Mouse (Mus musculus): ENCODE results near the gene Ccdc63. TPM values are rescaled to one million over a fixed set of nuclear protein-coding genes. Genes with fewer than 3 reads are reported as not detected.

The Ccdc63 gene
- total RNA-seq, 1 experiment, result 2.2 TPM

DNA sequence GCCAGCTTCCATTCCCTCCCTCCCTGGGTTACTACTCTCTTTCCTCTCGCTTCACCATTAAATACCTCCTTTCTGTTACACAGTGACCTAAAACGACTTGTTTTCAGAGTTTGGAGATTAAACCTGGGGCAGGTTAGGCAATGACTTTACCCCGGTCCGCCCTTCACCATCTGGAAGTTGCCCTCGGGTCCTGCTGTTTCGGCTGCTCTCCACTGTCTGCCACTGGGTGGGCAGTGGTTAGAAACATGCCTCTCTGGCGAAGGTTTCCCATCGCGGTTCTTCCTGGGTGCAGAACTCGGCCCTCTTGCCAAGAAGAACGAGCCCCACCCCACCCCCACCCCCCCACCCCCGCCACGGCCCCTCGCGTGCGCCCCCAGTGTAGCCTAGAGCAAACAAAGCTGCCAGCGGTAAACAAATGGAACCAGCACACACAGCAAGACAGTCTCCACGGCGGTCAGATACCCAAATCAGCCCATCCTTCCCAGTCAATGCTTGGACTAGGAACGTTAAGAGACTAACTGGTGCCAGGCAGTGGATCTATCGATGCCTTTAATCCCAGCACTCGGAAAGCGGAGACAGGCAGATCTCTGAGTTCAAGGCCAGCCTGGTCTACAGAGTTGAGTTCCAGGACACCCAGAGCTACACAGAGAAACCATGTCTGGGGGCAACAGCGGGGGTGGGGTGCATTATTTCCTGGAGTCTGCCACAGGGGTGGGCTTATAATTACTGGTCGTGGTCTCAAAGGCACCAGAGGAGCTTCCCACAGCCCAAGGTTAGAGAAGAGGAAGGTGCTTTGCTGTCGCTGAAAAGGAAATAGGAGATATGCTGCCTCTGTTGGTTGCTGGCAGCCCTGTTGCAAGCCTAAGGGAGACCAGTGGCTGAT lies 8.2 kb downstream of the Ccdc63 start:
- DNase-seq (ENCODE audit: low read depth, low spot score), result no peak
- TF ChIP-seq HCFC1 (IDR thresholded peaks at IDR 0.05; ENCODE audit: borderline replicate concordance, insufficient read depth, low read length), result no peak
- H3K27ac ChIP-seq (ENCODE audit: insufficient read depth, low read depth, low read length, poor library complexity, severe bottlenecking), result no peak overlapping the region
- H3K9me3 ChIP-seq (ENCODE audit: control insufficient read depth, insufficient read depth, low read depth, low read length), result no peaks in the 10 kb centered on the region
- H3K9ac ChIP-seq (ENCODE audit: insufficient read depth, low read depth, low read length, poor library complexity, severe bottlenecking), result peak overlapping the region; percentile 35; the same call in 1 of the 2 replicates
- H3K36me3 ChIP-seq (ENCODE audit: control insufficient read depth, insufficient read depth, low read length, poor library complexity, severe bottlenecking), result no peaks in the 10 kb centered on the region
- in situ Hi-C loops (cut with MboI; ENCODE audit: low sequenced_read_pairs in 2 of 2, unreplicated experiment in 2 of 2), result no loop called here
- H3K4me3 ChIP-seq (ENCODE audit: insufficient read depth in 1 of 2, low read depth in 1 of 2, low read length in 2 of 2, poor library complexity in 1 of 2, severe bottlenecking in 1 of 2), result peak overlapping the region; percentile 51 to 65
- H3K4me1 ChIP-seq (ENCODE audit: control insufficient read depth in 2 of 2, insufficient read depth in 2 of 2, low read length in 2 of 2, poor library complexity in 1 of 2), result peaks cover 8 to 29% of the 10 kb centered on the region in 2 experiments

DNA sequence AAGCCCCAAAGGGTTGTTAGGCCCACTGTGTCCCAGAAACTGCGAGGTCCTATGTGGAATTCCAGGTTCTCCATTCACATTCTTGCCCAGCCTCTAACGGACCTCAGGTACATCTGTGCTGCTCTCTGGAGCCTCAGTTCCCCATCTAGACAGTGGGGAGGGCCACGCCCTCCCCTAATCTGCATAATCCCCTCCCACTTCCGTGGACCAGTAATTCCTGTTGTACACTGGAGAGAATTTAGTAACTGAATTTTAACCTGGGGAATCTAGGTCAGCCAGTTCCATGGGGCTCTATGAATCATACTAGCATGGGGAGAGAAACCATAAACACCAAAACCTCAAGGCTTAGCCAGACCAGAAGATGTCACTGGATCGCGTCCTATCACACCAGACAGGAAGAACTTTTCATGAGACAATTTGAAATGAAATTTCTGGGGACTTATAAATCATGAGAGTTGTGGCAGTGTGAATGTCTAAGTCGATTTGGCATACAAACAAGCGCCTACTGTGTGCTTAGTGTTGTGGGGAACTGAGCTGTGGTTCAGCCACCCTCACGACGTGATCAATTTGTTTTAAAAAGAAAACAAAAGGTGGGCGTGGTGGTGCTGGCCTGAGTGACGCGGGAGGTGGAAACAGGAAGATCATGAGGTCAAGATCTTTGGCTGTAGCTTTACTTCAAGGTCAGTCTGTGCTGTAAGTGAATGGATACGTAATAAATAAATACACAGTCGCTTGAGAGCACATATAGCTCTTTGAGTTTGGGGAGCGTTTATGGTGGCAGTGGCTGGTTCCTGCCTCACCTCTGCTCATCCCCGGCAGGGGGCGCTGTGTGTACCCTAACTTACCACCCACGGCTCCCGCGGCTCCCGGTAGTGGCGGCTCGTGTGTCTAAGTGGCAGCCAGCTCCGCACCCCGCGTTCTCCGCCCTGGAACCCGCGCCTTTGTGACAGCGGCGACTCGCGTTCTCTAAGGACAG lies 9.3 kb downstream of the Ccdc63 start:
- H3K9me3 ChIP-seq (ENCODE audit: control insufficient read depth, insufficient read depth, low read depth, low read length), result no peaks in the 10 kb centered on the region
- peak overlapping the region; percentile 35 for H3K9ac ChIP-seq (ENCODE audit: insufficient read depth, low read depth, low read length, poor library complexity, severe bottlenecking)
- no peaks in the 10 kb centered on the region for H3K36me3 ChIP-seq (ENCODE audit: control insufficient read depth, insufficient read depth, low read length, poor library complexity, severe bottlenecking)
- peak; percentile 74 for DNase-seq (ENCODE audit: low read depth, low spot score)
- H3K4me3 ChIP-seq (ENCODE audit: insufficient read depth in 1 of 2, low read depth in 1 of 2, low read length in 2 of 2, poor library complexity in 1 of 2, severe bottlenecking in 1 of 2), result peak overlapping the region; percentile 51 to 65
- no peak for TF ChIP-seq HCFC1 (IDR thresholded peaks at IDR 0.05; ENCODE audit: borderline replicate concordance, insufficient read depth, low read length)
- no peak for TF ChIP-seq ZC3H11A (IDR thresholded peaks at IDR 0.05; ENCODE audit: borderline replicate concordance, low read depth, low read length)
- TF ChIP-seq ZNF384 (IDR thresholded peaks at IDR 0.05; ENCODE audit: low read depth, low read length), result no peak
- no peak for TF ChIP-seq MAFK (IDR thresholded peaks at IDR 0.05; ENCODE audit: insufficient read depth, low read depth, low read length)
- TF ChIP-seq CHD2 (IDR thresholded peaks at IDR 0.05; ENCODE audit: low read depth, low read length), result no peak
- in situ Hi-C loops (cut with MboI; ENCODE audit: low sequenced_read_pairs in 2 of 2, unreplicated experiment in 2 of 2), result no loop called here
- H3K27ac ChIP-seq (ENCODE audit: insufficient read depth, low read depth, low read length, poor library complexity, severe bottlenecking), result no peak overlapping the region
- H3K4me1 ChIP-seq (ENCODE audit: control insufficient read depth in 2 of 2, insufficient read depth in 2 of 2, low read length in 2 of 2, poor library complexity in 1 of 2), result peaks cover 8 to 29% of the 10 kb centered on the region in 2 experiments

GRCm38 (mm10) chr5:122130341-122130998 lies 10.2 kb downstream of the Ccdc63 start:
- Histone ChIP-seq H3K4me3 (ENCODE audit: insufficient read depth in 1 of 2, low read depth in 1 of 2, low read length in 2 of 2, poor library complexity in 1 of 2, severe bottlenecking in 1 of 2) (no peak overlapping the region), H3K9ac (ENCODE audit: insufficient read depth, low read depth, low read length, poor library complexity, severe bottlenecking) (no peak overlapping the region), H3K9me3 (ENCODE audit: control insufficient read depth, insufficient read depth, low read depth, low read length) (no peaks in the 10 kb centered on the region), H3K4me1 (ENCODE audit: control insufficient read depth in 2 of 2, insufficient read depth in 2 of 2, low read length in 2 of 2, poor library complexity in 1 of 2) (peaks cover 8 to 29% of the 10 kb centered on the region in 2 experiments), H3K36me3 (ENCODE audit: control insufficient read depth, insufficient read depth, low read length, poor library complexity, severe bottlenecking) (no peaks in the 10 kb centered on the region), H3K27ac (ENCODE audit: insufficient read depth, low read depth, low read length, poor library complexity, severe bottlenecking) (no peak overlapping the region)
- in situ Hi-C loops (cut with MboI; ENCODE audit: low sequenced_read_pairs in 2 of 2, unreplicated experiment in 2 of 2), result no loop called here
- TF ChIP-seq ZNF384 (IDR thresholded peaks at IDR 0.05; ENCODE audit: low read depth, low read length), result no peak
- no peak for TF ChIP-seq CHD2 (IDR thresholded peaks at IDR 0.05; ENCODE audit: low read depth, low read length)
- no peak for TF ChIP-seq ZC3H11A (IDR thresholded peaks at IDR 0.05; ENCODE audit: borderline replicate concordance, low read depth, low read length)
- no peak for TF ChIP-seq HCFC1 (IDR thresholded peaks at IDR 0.05; ENCODE audit: borderline replicate concordance, insufficient read depth, low read length)
- TF ChIP-seq MAFK (IDR thresholded peaks at IDR 0.05; ENCODE audit: insufficient read depth, low read depth, low read length), result no peak
- DNase-seq (ENCODE audit: low read depth, low spot score), result no peak

DNA sequence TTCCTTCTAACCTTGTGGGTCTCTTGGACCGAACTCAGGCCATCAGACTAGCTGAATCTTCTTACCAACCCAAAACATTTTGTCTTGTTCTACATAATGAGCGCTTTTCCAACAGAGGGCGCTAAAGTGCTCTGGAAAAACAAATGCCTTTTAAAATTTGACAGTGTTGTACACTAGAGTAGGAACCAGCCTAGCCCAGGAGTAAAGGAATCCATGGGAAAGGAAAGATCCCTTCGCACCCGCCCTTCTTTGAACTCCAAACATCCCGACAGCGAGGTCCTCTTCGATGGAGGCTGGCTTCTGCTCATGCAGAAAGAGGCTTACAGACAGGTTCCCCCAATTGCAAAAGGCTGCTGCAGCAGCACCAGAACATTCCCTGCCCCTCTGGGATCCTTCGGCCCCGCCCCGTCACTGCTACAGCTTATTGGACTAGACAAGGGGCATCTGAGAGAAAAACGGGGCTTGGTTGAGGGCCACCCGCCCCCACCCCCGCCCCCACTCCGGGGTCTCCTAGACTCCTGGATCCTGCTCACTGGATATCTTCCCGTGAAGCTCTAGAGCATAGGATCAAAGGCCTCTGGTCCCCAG lies 11.5 kb downstream of the Ccdc63 start:
- H3K4me1 ChIP-seq (ENCODE audit: control insufficient read depth in 2 of 2, insufficient read depth in 2 of 2, low read length in 2 of 2, poor library complexity in 1 of 2), result peaks cover 8 to 26% of the 10 kb centered on the region in 2 experiments
- no peak overlapping the region; the same call in 1 of the 2 replicates for H3K27ac ChIP-seq (ENCODE audit: insufficient read depth, low read depth, low read length, poor library complexity, severe bottlenecking)
- DNase-seq (ENCODE audit: low read depth, low spot score), result peak; percentile 78
- no peaks in the 10 kb centered on the region for H3K9me3 ChIP-seq (ENCODE audit: control insufficient read depth, insufficient read depth, low read depth, low read length)
- H3K36me3 ChIP-seq (ENCODE audit: control insufficient read depth, insufficient read depth, low read length, poor library complexity, severe bottlenecking), result no peaks in the 10 kb centered on the region
- peak overlapping the region in 1 of 2 experiments; percentile 23; a peak in 2 of 4 replicates for H3K4me3 ChIP-seq (ENCODE audit: insufficient read depth in 1 of 2, low read depth in 1 of 2, low read length in 2 of 2, poor library complexity in 1 of 2, severe bottlenecking in 1 of 2)
- TF ChIP-seq CHD2 (IDR thresholded peaks at IDR 0.05; ENCODE audit: low read depth, low read length) (no peak), ZNF384 (IDR thresholded peaks at IDR 0.05; ENCODE audit: low read depth, low read length) (no peak), HCFC1 (IDR thresholded peaks at IDR 0.05; ENCODE audit: borderline replicate concordance, insufficient read depth, low read length) (no peak), ZC3H11A (IDR thresholded peaks at IDR 0.05; ENCODE audit: borderline replicate concordance, low read depth, low read length) (peak; percentile 7; the same call in 1 of the 2 replicates), MAFK (IDR thresholded peaks at IDR 0.05; ENCODE audit: insufficient read depth, low read depth, low read length) (no peak)
- in situ Hi-C loops (cut with MboI; ENCODE audit: low sequenced_read_pairs in 2 of 2, unreplicated experiment in 2 of 2), result no loop called here
- no peak overlapping the region for H3K9ac ChIP-seq (ENCODE audit: insufficient read depth, low read depth, low read length, poor library complexity, severe bottlenecking)
